Mouse (Mus musculus) small intestine, adult 2 months (tissue): Measurements from ENCODE around the gene Il12rb2.

Experiments used
- CTCF ChIP-seq: fragments of 200-500 bp; IDR thresholded peaks from 2 replicates; pipeline ENCODE4 v1.5.1; 2012; ENCODE audit warnings: low read depth, mild to moderate bottlenecking, control low read depth, inconsistent platforms, low read length, moderate library complexity, mixed read lengths; ENCODE audit not compliant: insufficient replicate concordance, insufficient read length; ENCODE audit errors: extremely low read depth
- POLR2A ChIP-seq: fragments of 200-500 bp; IDR thresholded peaks from 2 replicates; pipeline ENCODE4 v1.6.1; 2012; ENCODE audit warnings: low read depth, mild to moderate bottlenecking, control low read depth, inconsistent platforms, low read length, moderate library complexity

DNA sequence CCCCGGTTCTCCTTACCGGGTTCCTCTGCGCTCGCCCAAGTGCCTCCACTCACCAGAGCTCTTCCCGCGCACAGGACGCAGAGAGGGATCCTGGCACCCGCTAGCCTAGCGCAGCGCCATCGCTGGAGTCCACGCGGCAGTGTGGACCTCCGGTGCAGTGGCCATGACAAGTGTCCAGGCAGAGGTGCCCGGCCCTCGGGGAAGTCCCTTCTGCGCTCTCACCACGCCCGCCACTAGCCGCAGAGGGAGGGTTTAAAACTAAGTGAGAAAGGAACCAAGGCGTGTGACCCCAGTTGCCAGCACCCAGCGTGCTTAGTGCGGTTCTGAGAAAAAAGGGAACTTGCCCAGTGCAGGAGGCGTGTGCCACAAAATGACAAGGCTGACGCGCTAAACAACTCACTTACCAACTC, at the start of gene Il12rb2:
- TF ChIP-seq CTCF (no peak), POLR2A (no peak)
